Mouse (Mus musculus) lung, adult 2 months (tissue): Measurements from ENCODE around the gene Slc23a2.

Experiments
- CTCF ChIP-seq: fragments of 200-500 bp; IDR thresholded peaks from 2 replicates; pipeline ENCODE4 v1.5.1; 2011; ENCODE audit warnings: mild to moderate bottlenecking, low read length, control low read depth; ENCODE audit not compliant: insufficient read depth
- POLR2A ChIP-seq: fragments of 200-500 bp; IDR thresholded peaks from 2 replicates; pipeline ENCODE4 v1.6.1; 2011; ENCODE audit warnings: low read depth, mild to moderate bottlenecking, control low read depth, low read length, borderline replicate concordance; ENCODE audit errors: extremely low read depth

DNA sequence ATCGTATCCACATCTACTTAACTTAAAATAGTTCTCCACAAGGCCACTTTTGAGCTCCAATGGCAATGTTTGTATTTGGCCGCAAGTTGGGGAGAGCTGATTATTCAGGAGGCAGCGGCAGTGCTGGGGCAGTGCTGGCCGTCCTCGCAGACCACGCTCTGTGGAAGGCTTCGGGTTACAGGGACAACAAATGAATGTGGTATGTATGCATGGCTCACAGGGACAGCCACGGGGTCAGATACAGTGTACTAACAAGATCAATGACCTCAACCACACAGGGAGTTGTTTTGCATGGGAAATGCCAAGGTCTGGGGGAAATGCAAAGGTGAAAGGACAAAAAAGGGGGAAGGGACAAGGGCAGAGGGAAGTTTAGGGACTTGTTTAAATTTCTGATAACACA is 41.6 kb downstream of the Slc23a2 start:
- TF ChIP-seq POLR2A, result no peak
- TF ChIP-seq CTCF, result no peak
